Mouse (Mus musculus) embryonic facial prominence, embryonic 15.5 days (tissue): ENCODE data around the gene Abi2. TPM values are rescaled to one million over a fixed set of nuclear protein-coding genes. Genes with fewer than 3 reads are reported as not detected.

Source experiments
- ATAC-seq: fragments of 200-750 bp; cut with Nextera tagmentation; 2 replicates; pipeline ENCODE4 v1.8.0; 2017; ENCODE audit warnings: low read depth, moderate TSS enrichment; ENCODE audit not compliant: insufficient number of reproducible peaks, low FRiP score, low TSS enrichment
- H3K27ac ChIP-seq: fragments of 300-500 bp; sonication (generic); replicated peaks from 2 replicates; pipeline ENCODE4 v1.5.1; 2015; ENCODE audit warnings: mild to moderate bottlenecking, inconsistent platforms
- H3K27me3 ChIP-seq: fragments of 300-500 bp; sonication (generic); 2 replicates; pipeline ENCODE4 v1.6.1; 2015; ENCODE audit warnings: inconsistent platforms
- H3K36me3 ChIP-seq: fragments of 300-500 bp; sonication (generic); 2 replicates; pipeline ENCODE4 v1.6.1; 2015; ENCODE audit warnings: mild to moderate bottlenecking, inconsistent platforms
- H3K4me1 ChIP-seq: fragments of 300-500 bp; sonication (generic); 2 replicates; pipeline ENCODE4 v1.6.1; 2015; ENCODE audit warnings: inconsistent platforms
- H3K4me2 ChIP-seq: fragments of 300-500 bp; sonication (generic); replicated peaks from 2 replicates; pipeline ENCODE4 v1.6.1; 2015; ENCODE audit warnings: mild to moderate bottlenecking, inconsistent platforms
- H3K4me3 ChIP-seq: fragments of 300-500 bp; sonication (generic); replicated peaks from 2 replicates; pipeline ENCODE4 v1.5.1; 2015; ENCODE audit warnings: mild to moderate bottlenecking, inconsistent platforms
- H3K9ac ChIP-seq: fragments of 300-500 bp; sonication (generic); 2 replicates; pipeline ENCODE4 v1.6.1; 2015; ENCODE audit warnings: inconsistent platforms
- H3K9me3 ChIP-seq: fragments of 300-500 bp; sonication (generic); replicated peaks from 2 replicates; pipeline ENCODE4 v1.6.1; 2016; ENCODE audit warnings: inconsistent platforms
- WGBS: fragments of 180-500 bp; shearing (Covaris S2); methylation state at CpG from one replicate; pipeline ENCODE4 v1.1.7; 2015; 5-methylcytosine and 5-hydroxymethylcytosine counted together
- polyA plus RNA-seq: library from polyadenylated mRNA; unstranded; fragments of >200 nt; fragmentation: Nextera tagmentation; extraction: Ambion mirVana; gene quantifications from 2 replicates; pipeline ENCODE4 v1.2.1, GENCODE M21; 2015

The Abi2 gene
- polyA plus RNA-seq, 1 experiment from 2014 or later: 23.2 TPM

- no peaks in the 10 kb centered on the region for H3K27me3 ChIP-seq
- no peaks in the 10 kb centered on the region for H3K4me1 ChIP-seq
- ATAC-seq: no peak
- H3K27ac ChIP-seq: no peak overlapping the region
- H3K4me2 ChIP-seq: no peak overlapping the region
- H3K36me3 ChIP-seq: peaks cover 41% of the 10 kb centered on the region
- H3K9ac ChIP-seq: no peak overlapping the region
- H3K9me3 ChIP-seq: no peaks in the 10 kb centered on the region
- H3K4me3 ChIP-seq: no peak overlapping the region
- WGBS: 92% methylated on average over 2 of the region's 2 CpGs
These were observed 80.2 kb downstream of the Abi2 start for GRCm38 (mm10) chr1:60489660-60490059.

- Histone ChIP-seq H3K4me1 (no peaks in the 10 kb centered on the region), H3K36me3 (peaks cover 47% of the 10 kb centered on the region), H3K27ac (no peak overlapping the region), H3K9me3 (no peaks in the 10 kb centered on the region), H3K4me3 (no peak overlapping the region), H3K4me2 (no peak overlapping the region), H3K9ac (no peak overlapping the region), H3K27me3 (no peaks in the 10 kb centered on the region)
- WGBS: 76% methylated on average over 4 of the region's 4 CpGs
- ATAC-seq: no peak
These were observed 81.1 kb downstream of the Abi2 start for GRCm38 (mm10) chr1:60490510-60490909.

GRCm38 (mm10) chr1:60492404-60492803 is 83.0 kb downstream of the Abi2 start:
- H3K9ac ChIP-seq: no peak overlapping the region
- H3K4me2 ChIP-seq: no peak overlapping the region
- no peaks in the 10 kb centered on the region for H3K9me3 ChIP-seq
- ATAC-seq: no peak
- WGBS: 78% methylated on average over 5 of the region's 5 CpGs
- H3K36me3 ChIP-seq: peaks cover 49% of the 10 kb centered on the region
- H3K4me3 ChIP-seq: no peak overlapping the region
- H3K27ac ChIP-seq: no peak overlapping the region
- no peaks in the 10 kb centered on the region for H3K4me1 ChIP-seq
- no peaks in the 10 kb centered on the region for H3K27me3 ChIP-seq

GRCm38 (mm10) chr1:60493421-60493820 is 84.0 kb downstream of the Abi2 start:
- no peak for ATAC-seq
- Histone ChIP-seq H3K9me3 (no peaks in the 10 kb centered on the region), H3K4me1 (no peaks in the 10 kb centered on the region), H3K4me2 (no peak overlapping the region), H3K9ac (no peak overlapping the region), H3K27ac (no peak overlapping the region), H3K4me3 (no peak overlapping the region), H3K36me3 (peaks cover 47% of the 10 kb centered on the region), H3K27me3 (no peaks in the 10 kb centered on the region)
- 89% methylated on average over 6 of the region's 6 CpGs for WGBS

GRCm38 (mm10) chr1:60503456-60503855 is 94.0 kb downstream of the Abi2 start:
- no peak overlapping the region for H3K4me2 ChIP-seq
- peaks cover 15% of the 10 kb centered on the region for H3K36me3 ChIP-seq
- H3K27ac ChIP-seq: no peak overlapping the region
- ATAC-seq: no peak
- H3K4me3 ChIP-seq: no peak overlapping the region
- 51% methylated on average over 5 of the region's 5 CpGs for WGBS
- H3K4me1 ChIP-seq: no peaks in the 10 kb centered on the region
- no peaks in the 10 kb centered on the region for H3K27me3 ChIP-seq
- H3K9ac ChIP-seq: no peak overlapping the region
- H3K9me3 ChIP-seq: no peaks in the 10 kb centered on the region

- Histone ChIP-seq H3K27ac (no peak overlapping the region), H3K36me3 (peaks cover 3% of the 10 kb centered on the region; the same call in 1 of the 2 replicates), H3K4me1 (no peaks in the 10 kb centered on the region), H3K4me3 (no peak overlapping the region), H3K9ac (no peak overlapping the region), H3K27me3 (no peaks in the 10 kb centered on the region), H3K4me2 (no peak overlapping the region), H3K9me3 (no peaks in the 10 kb centered on the region)
- ATAC-seq: no peak
- 62% methylated on average over 2 of the region's 2 CpGs for WGBS
These were observed 101.2 kb downstream of the Abi2 start for GRCm38 (mm10) chr1:60510584-60510983.

GRCm38 (mm10) chr1:60530107-60530506 is 120.7 kb downstream of the Abi2 start:
- WGBS: 89% methylated on average over 6 of the region's 6 CpGs
- H3K27me3 ChIP-seq: no peaks in the 10 kb centered on the region
- ATAC-seq: no peak
- H3K4me1 ChIP-seq: no peaks in the 10 kb centered on the region
- peaks cover 30% of the 10 kb centered on the region for H3K36me3 ChIP-seq
- 0 out of 2 replicates have a peak, but pooled peaks cover 3% of the 10 kb centered on the region for H3K9me3 ChIP-seq
- H3K9ac ChIP-seq: no peak overlapping the region
- H3K4me2 ChIP-seq: no peak overlapping the region
- H3K27ac ChIP-seq: no peak overlapping the region
- no peak overlapping the region for H3K4me3 ChIP-seq

- H3K4me2 ChIP-seq: no peak overlapping the region
- ATAC-seq: no peak
- peaks cover 25% of the 10 kb centered on the region for H3K36me3 ChIP-seq
- H3K9ac ChIP-seq: no peak overlapping the region
- H3K4me1 ChIP-seq: no peaks in the 10 kb centered on the region
- no peaks in the 10 kb centered on the region for H3K27me3 ChIP-seq
- WGBS: 93% methylated on average over 2 of the region's 2 CpGs
- 0 out of 2 replicates have a peak, but pooled peaks cover 3% of the 10 kb centered on the region for H3K9me3 ChIP-seq
- H3K4me3 ChIP-seq: no peak overlapping the region
- H3K27ac ChIP-seq: no peak overlapping the region
These were observed 121.2 kb downstream of the Abi2 start for GRCm38 (mm10) chr1:60530636-60531035.

Other genes starting within 250 kb of the Abi2 start
- 5.4 and 5.9 TPM in 2 replicates for gene Nbeal1, start 229.0 kb upstream of the Abi2 start, polyA plus RNA-seq
- 21.4 and 30.5 TPM in 2 replicates for gene Cyp20a1, start 66.3 kb upstream of the Abi2 start, polyA plus RNA-seq
- gene Raph1, start 157.5 kb downstream of the Abi2 start, polyA plus RNA-seq: 25.5 and 28.8 TPM in 2 replicates